Mouse (Mus musculus): Measurements from ENCODE around the gene Slc25a20. TPM values are rescaled to one million over a fixed set of nuclear protein-coding genes. Genes with fewer than 3 reads are reported as not detected.

The Slc25a20 gene
- total RNA-seq, 2 experiments from 2014 or later = 17.9 to 18.9 TPM

DNA sequence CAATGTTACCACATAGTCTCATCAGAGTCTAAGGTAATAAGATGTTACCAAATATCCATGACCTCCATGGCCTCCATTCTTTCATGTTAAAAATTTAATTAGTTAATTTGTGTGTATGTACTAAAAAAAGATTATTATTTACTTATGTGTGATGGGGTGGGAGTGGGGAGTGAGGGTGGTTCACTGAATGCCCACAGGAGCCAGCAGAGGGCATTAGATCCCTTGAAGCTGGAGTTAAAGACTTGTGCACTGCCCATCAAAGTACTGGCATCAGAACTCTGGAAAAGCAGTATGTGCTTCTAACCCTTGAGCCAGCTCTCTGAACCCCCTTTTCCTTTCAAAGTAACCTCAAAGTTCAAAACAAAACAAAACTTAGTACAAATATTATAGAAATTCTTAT is 67.2 kb downstream of the Slc25a20 start:
- no peak for DNase-seq
- intact Hi-C loops (cut with DNase I) = no loop called here

DNA sequence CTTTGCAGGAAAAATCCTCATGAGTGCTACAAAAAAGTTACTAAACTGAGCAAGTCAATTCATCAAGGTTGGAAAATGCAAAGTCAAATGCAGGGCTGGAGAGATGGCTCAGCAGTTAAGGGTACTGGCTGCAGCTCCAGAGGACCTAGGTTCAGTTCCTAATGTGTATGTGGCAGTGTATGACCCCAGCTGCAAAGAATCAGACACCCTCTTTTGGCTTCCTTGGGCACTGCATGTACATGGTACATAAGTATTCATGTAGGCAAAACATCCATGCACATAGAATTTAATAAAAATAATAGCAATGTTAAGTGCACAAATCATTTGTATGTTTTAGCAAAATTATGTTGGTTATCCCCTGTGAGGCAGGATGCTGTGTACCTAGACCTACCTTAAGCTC is 70.6 kb downstream of the Slc25a20 start:
- no peak for DNase-seq

More for the DNA sequence above, 70.6 kb downstream of the Slc25a20 start:
- intact Hi-C loops (cut with DNase I) = no loop called here

Small RNA genes within 50 kb of the gene (microRNA-seq; reads per million reads assigned to microRNA genes)
- not detected for gene Gm26298

Other genes starting within 250 kb of the Slc25a20 start
- under 1 TPM in 1 of 2 experiments, not detected in 1; 0.42 TPM for gene Ccdc36, start 233.6 kb upstream of the Slc25a20 start, total RNA-seq (2021)
- gene BC048562, start 225.6 kb upstream of the Slc25a20 start, total RNA-seq (2021) = not detected
- 10 to 100 TPM; 44.3 to 45.7 TPM for gene Ccdc71, start 201.6 kb upstream of the Slc25a20 start, total RNA-seq (2021)
- 10 to 100 TPM; 32.7 to 37.9 TPM for gene Klhdc8b, start 200.5 kb upstream of the Slc25a20 start, total RNA-seq (2021)
- 10 to 100 TPM; 29.2 to 29.9 TPM for gene Lamb2, start 182.4 kb upstream of the Slc25a20 start, total RNA-seq (2021)
- 100 to 1,000 TPM; 111 to 124 TPM for gene Usp19, start 171.5 kb upstream of the Slc25a20 start, total RNA-seq (2021)
- gene Qars, start 154.4 kb upstream of the Slc25a20 start, total RNA-seq (2021) = 100 to 1,000 TPM in 1 of 2 experiments, 10 to 100 TPM in 1; 98.2 to 112 TPM
- gene Qrich1, start 145.3 kb upstream of the Slc25a20 start, total RNA-seq (2021) = 100 to 1,000 TPM; 145 to 149 TPM
- gene Impdh2, start 101.8 kb upstream of the Slc25a20 start, total RNA-seq (2021) = 10 to 100 TPM; 85.7 to 86.1 TPM
- 10 to 100 TPM; 43.0 to 54.5 TPM for gene Ndufaf3, start 94.7 kb upstream of the Slc25a20 start, total RNA-seq (2021)
- gene Dalrd3, start 92.2 kb upstream of the Slc25a20 start, total RNA-seq (2021) = 10 to 100 TPM; 78.2 to 86.6 TPM
- gene Wdr6, start 83.3 kb upstream of the Slc25a20 start, total RNA-seq (2021) = 100 to 1,000 TPM; 233 to 289 TPM
- gene P4htm, start 64.4 kb upstream of the Slc25a20 start, total RNA-seq (2021) = 10 to 100 TPM; 26.2 to 34.5 TPM
- gene Arih2, start 12.7 kb upstream of the Slc25a20 start, total RNA-seq (2021) = 10 to 100 TPM; 58.3 to 59.6 TPM
- 10 to 100 TPM; 78.5 to 78.7 TPM for gene Prkar2a, start 27.2 kb downstream of the Slc25a20 start, total RNA-seq (2021)
- 100 to 1,000 TPM; 188 to 206 TPM for gene Ip6k2, start 121.7 kb downstream of the Slc25a20 start, total RNA-seq (2021)
- 10 to 100 TPM; 28.9 to 35.9 TPM for gene Nckipsd, start 146.3 kb downstream of the Slc25a20 start, total RNA-seq (2021)
- gene Celsr3, start 164.2 kb downstream of the Slc25a20 start, total RNA-seq (2021) = 100 to 1,000 TPM; 103 to 112 TPM
- gene Slc26a6, start 191.2 kb downstream of the Slc25a20 start, total RNA-seq (2021) = 10 to 100 TPM; 22.8 to 27.4 TPM

Data from left cerebral cortex, postnatal 4 days (tissue).